Mouse (Mus musculus): ENCODE data around the gene Fkrp. TPM values are rescaled to one million over a fixed set of nuclear protein-coding genes. Genes with fewer than 3 reads are reported as not detected.
A peak's percentile ranks its signal among the peaks of the same experiment; 100 is the strongest.

Fkrp gene
- polyA plus RNA-seq, 2 experiments, result 26.9 to 29.9 TPM

DNA sequence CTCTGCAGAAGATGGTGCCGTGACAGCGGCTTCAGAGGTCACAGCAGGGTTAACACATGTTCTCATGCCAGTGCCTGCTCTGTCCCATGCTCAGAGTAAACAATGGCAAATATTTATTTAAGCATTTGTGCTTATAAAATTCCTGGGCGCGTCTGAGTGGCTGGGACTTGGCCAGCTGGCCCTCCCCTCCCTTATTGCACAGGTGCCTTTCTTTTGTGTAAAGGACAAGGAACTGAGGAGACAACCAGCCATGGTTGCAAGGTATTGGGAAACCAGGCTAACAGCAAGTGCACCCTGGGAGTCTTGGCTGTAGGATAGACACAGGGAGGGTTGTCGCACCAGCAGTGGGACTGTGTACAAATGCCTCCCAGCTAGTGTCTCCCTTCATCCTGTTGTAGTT lies 24.2 kb downstream of the Fkrp start:
- H3K27ac ChIP-seq (replicated peaks; ENCODE audit: low read depth, low read length), result no peak overlapping the region
- DNase-seq (ENCODE audit: low spot score) (no peak), ATAC-seq (ENCODE audit: low FRiP score, low read depth) (no peak)
- no peak for TF ChIP-seq POLR2A (IDR thresholded peaks at IDR 0.05; ENCODE audit: borderline replicate concordance, extremely low read depth, insufficient read depth, insufficient read length)
- no peak overlapping the region for H3K4me2 ChIP-seq (replicated peaks; ENCODE audit: low read depth, low read length, severe bottlenecking)
- no peaks in the 10 kb centered on the region for H3K4me1 ChIP-seq (ENCODE audit: control insufficient read depth, insufficient read depth, low read length)
- no peak overlapping the region for H3K4me3 ChIP-seq (replicated peaks; ENCODE audit: low read length)
- no peaks in the 10 kb centered on the region for H3K27me3 ChIP-seq (ENCODE audit: control insufficient read depth, insufficient read depth, low read length)
- 67% methylated on average over 5 of the region's 5 CpGs for WGBS
- no peaks in the 10 kb centered on the region for H3K9me3 ChIP-seq (ENCODE audit: control insufficient read depth, low read length)
- no peak overlapping the region for H3K9ac ChIP-seq (ENCODE audit: low read depth, low read length, severe bottlenecking)
- peaks cover 18% of the 10 kb centered on the region for H3K36me3 ChIP-seq (ENCODE audit: control insufficient read depth, insufficient read depth, low read length)

- H3K4me3 ChIP-seq (replicated peaks; ENCODE audit: low read length), result no peak overlapping the region
- H3K9me3 ChIP-seq (ENCODE audit: control insufficient read depth, low read length), result no peaks in the 10 kb centered on the region
- no peak overlapping the region for H3K9ac ChIP-seq (ENCODE audit: low read depth, low read length, severe bottlenecking)
- no peak for DNase-seq (ENCODE audit: low spot score)
- H3K27me3 ChIP-seq (ENCODE audit: control insufficient read depth, insufficient read depth, low read length), result no peaks in the 10 kb centered on the region
- no peak overlapping the region for H3K4me2 ChIP-seq (replicated peaks; ENCODE audit: low read depth, low read length, severe bottlenecking)
- H3K27ac ChIP-seq (replicated peaks; ENCODE audit: low read depth, low read length), result no peak overlapping the region
- ATAC-seq (ENCODE audit: low FRiP score, low read depth), result no peak
- no peaks in the 10 kb centered on the region; the same call in 1 of the 2 replicates for H3K36me3 ChIP-seq (ENCODE audit: control insufficient read depth, insufficient read depth, low read length)
- WGBS, result 75% methylated on average over 8 of the region's 8 CpGs
- no peak for TF ChIP-seq POLR2A (IDR thresholded peaks at IDR 0.05; ENCODE audit: borderline replicate concordance, extremely low read depth, insufficient read depth, insufficient read length)
- peaks cover 24% of the 10 kb centered on the region for H3K4me1 ChIP-seq (ENCODE audit: control insufficient read depth, insufficient read depth, low read length)
Observed at GRCm38 (mm10) chr7:16785541-16786083, 30.9 kb downstream of the Fkrp start.

DNA sequence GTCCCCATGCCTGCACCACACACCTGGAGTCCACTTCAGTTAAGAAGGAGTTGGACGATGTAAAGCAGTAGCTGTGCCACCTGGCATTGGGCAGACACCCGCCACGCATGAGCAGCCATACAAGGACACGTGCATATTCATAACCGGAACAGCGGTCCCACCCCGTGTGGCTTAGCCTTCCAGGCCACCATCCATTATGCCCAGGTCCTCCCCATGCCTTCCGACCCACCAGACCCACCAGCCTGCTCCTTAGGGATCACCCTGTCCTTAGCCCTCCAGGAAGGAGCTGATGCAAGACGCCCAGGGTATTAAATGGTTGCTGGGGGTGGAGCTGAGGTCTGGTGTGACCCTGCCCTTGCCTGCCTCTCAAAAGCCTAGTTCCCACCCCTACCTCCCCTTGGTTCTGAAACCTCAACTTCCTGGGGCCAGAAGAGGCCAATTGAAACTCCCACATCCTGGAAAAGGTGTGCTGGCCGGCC lies 32.0 kb downstream of the Fkrp start:
- Histone ChIP-seq H3K9me3 (ENCODE audit: control insufficient read depth, low read length) (no peaks in the 10 kb centered on the region), H3K4me1 (ENCODE audit: control insufficient read depth, insufficient read depth, low read length) (peaks cover 24% of the 10 kb centered on the region), H3K27ac (replicated peaks; ENCODE audit: low read depth, low read length) (no peak overlapping the region), H3K4me2 (replicated peaks; ENCODE audit: low read depth, low read length, severe bottlenecking) (peak overlapping the region; percentile 98; the same call in 1 of the 2 replicates), H3K4me3 (replicated peaks; ENCODE audit: low read length) (peak overlapping the region; percentile 63; the same call in 1 of the 2 replicates), H3K36me3 (ENCODE audit: control insufficient read depth, insufficient read depth, low read length) (no peaks in the 10 kb centered on the region; the same call in 1 of the 2 replicates), H3K9ac (ENCODE audit: low read depth, low read length, severe bottlenecking) (no peak overlapping the region), H3K27me3 (ENCODE audit: control insufficient read depth, insufficient read depth, low read length) (no peaks in the 10 kb centered on the region)
- 72% methylated on average over 10 of the region's 10 CpGs for WGBS
- no peak for TF ChIP-seq POLR2A (IDR thresholded peaks at IDR 0.05; ENCODE audit: borderline replicate concordance, extremely low read depth, insufficient read depth, insufficient read length)
- DNase-seq (ENCODE audit: low spot score), result no peak
- ATAC-seq (ENCODE audit: low FRiP score, low read depth), result no peak

- H3K4me3 ChIP-seq (replicated peaks; ENCODE audit: low read length), result peak overlapping the region; percentile 63
- peak overlapping the region; percentile 98 for H3K4me2 ChIP-seq (replicated peaks; ENCODE audit: low read depth, low read length, severe bottlenecking)
- H3K9ac ChIP-seq (ENCODE audit: low read depth, low read length, severe bottlenecking), result peak overlapping the region; percentile 67
- H3K27ac ChIP-seq (replicated peaks; ENCODE audit: low read depth, low read length), result no peak overlapping the region
- no peaks in the 10 kb centered on the region for H3K27me3 ChIP-seq (ENCODE audit: control insufficient read depth, insufficient read depth, low read length)
- no peak for TF ChIP-seq POLR2A (IDR thresholded peaks at IDR 0.05; ENCODE audit: borderline replicate concordance, extremely low read depth, insufficient read depth, insufficient read length)
- no peak for ATAC-seq (ENCODE audit: low FRiP score, low read depth)
- DNase-seq (ENCODE audit: low spot score), result peak; percentile 26
- no peaks in the 10 kb centered on the region for H3K9me3 ChIP-seq (ENCODE audit: control insufficient read depth, low read length)
- 32% methylated on average over 17 of the region's 17 CpGs for WGBS
- peaks cover 24% of the 10 kb centered on the region for H3K4me1 ChIP-seq (ENCODE audit: control insufficient read depth, insufficient read depth, low read length)
- H3K36me3 ChIP-seq (ENCODE audit: control insufficient read depth, insufficient read depth, low read length), result no peaks in the 10 kb centered on the region; the same call in 1 of the 2 replicates
Observed at GRCm38 (mm10) chr7:16783758-16784415, 32.6 kb downstream of the Fkrp start.

- H3K27me3 ChIP-seq (ENCODE audit: control insufficient read depth, insufficient read depth, low read length), result no peaks in the 10 kb centered on the region
- DNase-seq (ENCODE audit: low spot score) (no peak), ATAC-seq (ENCODE audit: low FRiP score, low read depth) (no peak)
- H3K4me1 ChIP-seq (ENCODE audit: control insufficient read depth, insufficient read depth, low read length), result peaks cover 24% of the 10 kb centered on the region
- no peaks in the 10 kb centered on the region; the same call in 1 of the 2 replicates for H3K36me3 ChIP-seq (ENCODE audit: control insufficient read depth, insufficient read depth, low read length)
- no peak for TF ChIP-seq POLR2A (IDR thresholded peaks at IDR 0.05; ENCODE audit: borderline replicate concordance, extremely low read depth, insufficient read depth, insufficient read length)
- H3K9me3 ChIP-seq (ENCODE audit: control insufficient read depth, low read length), result no peaks in the 10 kb centered on the region
- no peak overlapping the region for H3K27ac ChIP-seq (replicated peaks; ENCODE audit: low read depth, low read length)
- H3K9ac ChIP-seq (ENCODE audit: low read depth, low read length, severe bottlenecking), result peak overlapping the region; percentile 67
- peak overlapping the region; percentile 98 for H3K4me2 ChIP-seq (replicated peaks; ENCODE audit: low read depth, low read length, severe bottlenecking)
- 16% methylated on average over 10 of the region's 10 CpGs for WGBS
- H3K4me3 ChIP-seq (replicated peaks; ENCODE audit: low read length), result peak overlapping the region; percentile 63
Observed at GRCm38 (mm10) chr7:16783224-16783688, 33.3 kb downstream of the Fkrp start.

Data from limb, embryonic 14.5 days (tissue).